Mouse (Mus musculus): ENCODE measurements around the gene Ttc32. TPM values are rescaled to one million over a fixed set of nuclear protein-coding genes. Genes with fewer than 3 reads are reported as not detected.

Ttc32 gene
- polyA plus RNA-seq, 1 experiment from 2014 or later: 16.6 TPM

DNA sequence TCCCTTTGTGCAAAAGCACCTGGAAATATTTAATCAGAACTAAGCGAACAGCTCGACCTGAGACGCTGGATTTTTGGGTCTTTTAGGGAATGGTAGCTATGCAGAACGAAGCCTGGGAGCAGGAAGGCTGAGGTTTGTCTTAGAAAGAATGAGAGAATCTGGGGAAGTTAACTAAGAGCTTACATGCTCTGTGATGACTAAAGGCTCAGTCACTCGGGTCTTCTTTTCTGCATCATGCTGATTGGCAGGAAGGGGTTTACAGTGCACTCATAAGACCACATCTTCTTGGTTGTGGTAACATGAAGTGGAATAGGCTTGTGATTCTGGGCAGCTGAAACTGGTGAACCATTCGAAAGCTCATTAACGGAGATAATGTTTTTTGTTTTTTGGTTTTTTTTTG lies 60.4 kb downstream of the Ttc32 start:
- Histone ChIP-seq H3K9ac (no peak overlapping the region), H3K27ac (no peak overlapping the region), H3K4me2 (no peak overlapping the region), H3K27me3 (no peaks in the 10 kb centered on the region), H3K36me3 (no peaks in the 10 kb centered on the region), H3K9me3 (no peaks in the 10 kb centered on the region), H3K4me3 (no peak overlapping the region), H3K4me1 (no peaks in the 10 kb centered on the region)
- WGBS: 64% methylated on average over 7 of the region's 7 CpGs
- no peak for ATAC-seq (ENCODE audit: insufficient number of reproducible peaks, low FRiP score, low TSS enrichment, low read depth)

Other genes starting within 250 kb of the Ttc32 start
- gene Laptm4a, start 108.3 kb upstream of the Ttc32 start, polyA plus RNA-seq (2015; fragmentation: Nextera tagmentation; extraction: Ambion mirVana): 513 and 549 TPM in 2 replicates
- gene Matn3, start 82.1 kb upstream of the Ttc32 start, polyA plus RNA-seq (2015; fragmentation: Nextera tagmentation; extraction: Ambion mirVana): 62.4 and 62.7 TPM in 2 replicates
- 18.8 and 20.2 TPM in 2 replicates for gene Wdr35, start 56.1 kb upstream of the Ttc32 start, polyA plus RNA-seq (2015; fragmentation: Nextera tagmentation; extraction: Ambion mirVana)

Data from limb, embryonic 15.5 days (tissue).